Mouse (Mus musculus) frontal cortex, postnatal 25 days (tissue): ENCODE results near the gene Ffar4.

Experiments used
- DNase-seq, 2 experiments: peaks; one replicate each; pipeline ENCODE4 v3.0.0; 2022; ENCODE audit warnings: low spot score in 2 of 2

Ffar4 gene

GRCm38 (mm10) chr19:38096858-38097758 lies at the start of gene Ffar4:
Ffar4 (plus strand) TSS chr19:38097071.
- DNase-seq = no peak

GRCm38 (mm10) chr19:38049686-38050085 lies 47.2 kb upstream of the Ffar4 start:
- DNase-seq = no peak

GRCm38 (mm10) chr19:38053227-38054041 lies 43.4 kb upstream of the Ffar4 start:
- DNase-seq = no peak

GRCm38 (mm10) chr19:38054149-38054719 lies 42.6 kb upstream of the Ffar4 start:
- peak in 1 of 2 experiments; percentile 37 for DNase-seq

GRCm38 (mm10) chr19:38054720-38055192 lies 42.1 kb upstream of the Ffar4 start, which contains the start of gene Cep55:
Cep55 (plus strand) TSS chr19:38055011.
- DNase-seq = peak; percentile 78 to 85

- DNase-seq = no peak
Observed at GRCm38 (mm10) chr19:38055798-38056197, 41.1 kb upstream of the Ffar4 start.

GRCm38 (mm10) chr19:38056276-38056675 lies 40.6 kb upstream of the Ffar4 start:
- DNase-seq = no peak

- no peak for DNase-seq
Observed at GRCm38 (mm10) chr19:38056931-38057330, 39.9 kb upstream of the Ffar4 start.

- no peak for DNase-seq
Observed at GRCm38 (mm10) chr19:38063201-38063600, 33.7 kb upstream of the Ffar4 start.

GRCm38 (mm10) chr19:38064051-38064450 lies 32.8 kb upstream of the Ffar4 start:
- DNase-seq = no peak

- no peak for DNase-seq
Observed at GRCm38 (mm10) chr19:38073226-38073625, 23.6 kb upstream of the Ffar4 start.

- no peak for DNase-seq
Observed at GRCm38 (mm10) chr19:38075051-38075450, 21.8 kb upstream of the Ffar4 start.

GRCm38 (mm10) chr19:38076251-38076650 lies 20.6 kb upstream of the Ffar4 start:
- no peak for DNase-seq

- DNase-seq = no peak
Observed at GRCm38 (mm10) chr19:38077851-38078540, 18.9 kb upstream of the Ffar4 start.

- DNase-seq = no peak
Observed at GRCm38 (mm10) chr19:38081361-38081760, 15.5 kb upstream of the Ffar4 start.

GRCm38 (mm10) chr19:38082931-38083525 lies 13.8 kb upstream of the Ffar4 start:
- DNase-seq = no peak

GRCm38 (mm10) chr19:38085841-38086240 lies 11.0 kb upstream of the Ffar4 start:
- no peak for DNase-seq

- peak; percentile 4 to 11 for DNase-seq
Observed at GRCm38 (mm10) chr19:38086948-38087551, 9.8 kb upstream of the Ffar4 start.

GRCm38 (mm10) chr19:38089358-38089757 lies 7.5 kb upstream of the Ffar4 start:
- no peak for DNase-seq

- no peak for DNase-seq
Observed at GRCm38 (mm10) chr19:38091512-38091985, 5.3 kb upstream of the Ffar4 start.
